Mouse (Mus musculus) stomach, postnatal 0 days (tissue): ENCODE measurements around the gene Iqschfp.

Experiments
- CTCF ChIP-seq: IDR thresholded peaks from 2 replicates; pipeline ENCODE4 v1.5.1; 2016; ENCODE audit warnings: antibody characterized with exemption, low read depth, mild to moderate bottlenecking, moderate library complexity
- EP300 ChIP-seq: optimal IDR thresholded peaks from 2 replicates; pipeline ENCODE3; 2016; ENCODE audit warnings: antibody characterized with exemption

DNA sequence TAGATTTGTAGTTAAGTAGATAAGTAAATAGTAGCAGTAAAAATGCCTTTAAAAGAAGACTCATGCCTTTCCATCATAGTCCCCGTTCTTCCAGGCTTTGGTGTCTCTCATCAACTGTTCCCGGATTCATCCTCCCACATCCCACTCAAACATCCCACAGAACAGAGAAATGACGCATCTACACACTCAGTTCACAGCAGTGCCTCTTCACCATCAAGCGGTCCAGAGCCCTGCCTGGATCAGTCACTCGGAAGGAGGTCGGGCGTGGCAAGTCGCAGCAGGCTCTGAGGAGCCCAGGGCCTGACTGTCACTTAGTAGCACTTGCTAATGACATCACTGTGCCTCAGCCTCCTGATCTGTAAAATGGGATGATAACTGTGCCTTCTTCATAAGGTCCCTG is 714.7 kb downstream of the Iqschfp start:
- TF ChIP-seq CTCF (no peak), EP300 (no peak)
